Mouse (Mus musculus) testis, adult 2 months (tissue): ENCODE results near the gene 4930470P17Rik. TPM values are rescaled to one million over a fixed set of nuclear protein-coding genes. Genes with fewer than 3 reads are reported as not detected.

Experiments used
- H3K27ac ChIP-seq: fragments of 200-500 bp; 2 replicates; pipeline ENCODE4 v1.5.1; 2012; ENCODE audit warnings: low read depth, low read length; ENCODE audit not compliant: control insufficient read depth, insufficient read depth
- H3K27me3 ChIP-seq: fragments of 200-500 bp; 2 replicates; pipeline ENCODE4 v1.6.1; 2012; ENCODE audit warnings: mild to moderate bottlenecking, low read length, moderate library complexity; ENCODE audit not compliant: control insufficient read depth, insufficient read depth
- H3K36me3 ChIP-seq: fragments of 200-500 bp; 2 replicates; pipeline ENCODE4 v1.6.1; 2012; ENCODE audit warnings: mild to moderate bottlenecking, low read length; ENCODE audit not compliant: control insufficient read depth, insufficient read depth
- H3K4me1 ChIP-seq: fragments of 200-500 bp; 2 replicates; pipeline ENCODE4 v1.6.1; 2012; ENCODE audit warnings: low read length; ENCODE audit not compliant: control insufficient read depth, insufficient read depth
- H3K4me3 ChIP-seq: fragments of 200-500 bp; 2 replicates; pipeline ENCODE4 v1.5.1; 2012; ENCODE audit warnings: low read depth, mild to moderate bottlenecking, low read length, moderate library complexity, mixed read lengths; ENCODE audit not compliant: control insufficient read depth
- CTCF ChIP-seq: fragments of 200-500 bp; IDR thresholded peaks from 2 replicates; pipeline ENCODE4 v1.5.1; 2012; ENCODE audit warnings: low read depth, mild to moderate bottlenecking, inconsistent platforms, low read length, moderate library complexity; ENCODE audit not compliant: control insufficient read depth, insufficient read depth, insufficient replicate concordance
- POLR2A ChIP-seq: fragments of 200-500 bp; IDR thresholded peaks from 2 replicates; pipeline ENCODE4 v1.6.1; 2012; ENCODE audit warnings: low read depth, mild to moderate bottlenecking, inconsistent platforms, low read length, moderate library complexity; ENCODE audit not compliant: control insufficient read depth
- polyA plus RNA-seq: library from polyadenylated mRNA; depleted of rRNA; stranded (reverse); fragments of >200 nt; gene quantifications from 2 replicates; pipeline ENCODE4 v1.2.3, GENCODE M21; 2012; rRNA removed

The 4930470P17Rik gene
- polyA plus RNA-seq = 2.9 and 4.1 TPM in 2 replicates

- TF ChIP-seq POLR2A (no peak), CTCF (no peak)
- Histone ChIP-seq H3K4me3 (peak within 1 kb of the TSS; percentile 77), H3K27ac (no peak within 1 kb of the TSS), H3K4me1 (peaks cover 4% of the 10 kb centered on the region), H3K27me3 (no peaks in the 10 kb centered on the region), H3K36me3 (no peaks in the 10 kb centered on the region)
Observed at GRCm38 (mm10) chr2:170601917-170602316, at the start of gene 4930470P17Rik. Gene 4930470P17Rik, minus strand, starts transcription at chr2:170602017.

- peak; percentile 19; the same call in 1 of the 2 replicates for TF ChIP-seq CTCF
- no peak for TF ChIP-seq POLR2A
- H3K36me3 ChIP-seq = no peaks in the 10 kb centered on the region
- no peak overlapping the region for H3K27ac ChIP-seq
- no peak overlapping the region; the same call in 1 of the 2 replicates for H3K4me3 ChIP-seq
- peaks cover 9% of the 10 kb centered on the region for H3K4me1 ChIP-seq
- no peaks in the 10 kb centered on the region for H3K27me3 ChIP-seq
Observed at GRCm38 (mm10) chr2:170651483-170651882, 49.7 kb upstream of the 4930470P17Rik start.

- Histone ChIP-seq H3K4me1 (peaks cover 14% of the 10 kb centered on the region), H3K36me3 (no peaks in the 10 kb centered on the region), H3K27ac (no peak overlapping the region), H3K4me3 (no peak overlapping the region), H3K27me3 (no peaks in the 10 kb centered on the region; the same call in 1 of the 2 replicates)
- TF ChIP-seq CTCF (no peak), POLR2A (no peak)
Observed at GRCm38 (mm10) chr2:170648542-170648941, 46.7 kb upstream of the 4930470P17Rik start.

- TF ChIP-seq POLR2A (no peak), CTCF (no peak)
- no peak overlapping the region for H3K4me3 ChIP-seq
- H3K36me3 ChIP-seq = no peaks in the 10 kb centered on the region
- no peak overlapping the region for H3K27ac ChIP-seq
- H3K27me3 ChIP-seq = no peaks in the 10 kb centered on the region; the same call in 1 of the 2 replicates
- peaks cover 5% of the 10 kb centered on the region for H3K4me1 ChIP-seq
Observed at GRCm38 (mm10) chr2:170646201-170646600, 44.4 kb upstream of the 4930470P17Rik start.

GRCm38 (mm10) chr2:170642338-170642806, 40.6 kb upstream of the 4930470P17Rik start:
- no peak overlapping the region for H3K27ac ChIP-seq
- H3K4me3 ChIP-seq = no peak overlapping the region
- no peaks in the 10 kb centered on the region; the same call in 1 of the 2 replicates for H3K27me3 ChIP-seq
- H3K36me3 ChIP-seq = no peaks in the 10 kb centered on the region
- peaks cover 5% of the 10 kb centered on the region for H3K4me1 ChIP-seq
- TF ChIP-seq POLR2A (no peak), CTCF (no peak)

GRCm38 (mm10) chr2:170640281-170640680, 38.5 kb upstream of the 4930470P17Rik start:
- H3K36me3 ChIP-seq = no peaks in the 10 kb centered on the region
- H3K4me3 ChIP-seq = peak overlapping the region; percentile 38
- no peaks in the 10 kb centered on the region for H3K27me3 ChIP-seq
- no peaks in the 10 kb centered on the region for H3K4me1 ChIP-seq
- TF ChIP-seq CTCF = no peak
- TF ChIP-seq POLR2A = no peak
- no peak overlapping the region for H3K27ac ChIP-seq

GRCm38 (mm10) chr2:170638746-170639145, 36.9 kb upstream of the 4930470P17Rik start:
- Histone ChIP-seq H3K27me3 (no peaks in the 10 kb centered on the region), H3K27ac (no peak overlapping the region), H3K4me1 (no peaks in the 10 kb centered on the region), H3K4me3 (no peak overlapping the region), H3K36me3 (no peaks in the 10 kb centered on the region)
- no peak for TF ChIP-seq CTCF
- TF ChIP-seq POLR2A = no peak
